Mouse (Mus musculus) urinary bladder, postnatal 25 days (tissue): Measurements from ENCODE around the gene Vmn1r19.
"Not testable (repeated sequence)": the region's sequence is repeated elsewhere in the genome, so short reads cannot be mapped to it uniquely, and the experiment has no call there.

Experiments
- DNase-seq: peaks from one replicate; pipeline ENCODE4 v3.0.0; 2022; ENCODE audit warnings: low spot score

Vmn1r19 gene

DNA sequence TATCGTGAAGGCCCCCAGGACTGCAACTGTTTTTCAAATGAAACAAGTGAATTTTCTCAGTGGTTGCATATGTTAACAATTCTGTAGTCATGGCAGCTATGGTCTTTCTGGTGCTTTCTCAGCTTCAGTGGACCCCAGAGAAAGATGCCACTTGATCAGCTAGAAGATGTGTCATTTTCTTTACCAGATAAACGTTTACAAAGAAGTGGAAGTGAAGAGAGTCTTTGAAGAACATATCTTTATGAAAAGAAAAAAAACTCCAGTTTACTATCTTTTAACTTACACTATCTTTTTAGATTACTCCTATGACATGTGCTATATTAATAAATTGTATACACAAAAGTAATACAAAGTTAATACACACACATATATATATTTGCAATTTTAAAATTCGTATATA lies at the start of gene Vmn1r19:
Gene Vmn1r19, plus strand, starts transcription at position 301 of the 400 bp plus-strand sequence.
- not testable (repeated sequence) for DNase-seq

DNA sequence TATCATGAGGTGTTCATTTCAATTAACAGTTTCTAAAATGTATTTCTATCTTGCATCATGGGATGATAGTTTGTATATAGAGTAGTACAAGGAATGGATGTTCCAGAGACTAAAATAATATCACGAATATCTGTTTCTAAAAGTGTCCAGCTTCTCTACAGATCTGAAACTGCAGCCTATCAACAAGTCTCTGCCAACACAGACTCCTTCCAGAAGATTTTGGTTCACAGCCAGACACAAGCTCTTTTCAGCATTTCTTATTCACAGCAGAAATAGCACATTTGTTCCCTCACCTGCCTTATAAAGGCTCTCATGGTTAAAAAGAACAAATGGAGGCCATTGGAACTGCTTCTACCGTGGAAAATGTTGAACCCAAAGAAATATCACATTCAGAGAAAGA lies 46.7 kb upstream of the Vmn1r19 start:
- no peak for DNase-seq

DNA sequence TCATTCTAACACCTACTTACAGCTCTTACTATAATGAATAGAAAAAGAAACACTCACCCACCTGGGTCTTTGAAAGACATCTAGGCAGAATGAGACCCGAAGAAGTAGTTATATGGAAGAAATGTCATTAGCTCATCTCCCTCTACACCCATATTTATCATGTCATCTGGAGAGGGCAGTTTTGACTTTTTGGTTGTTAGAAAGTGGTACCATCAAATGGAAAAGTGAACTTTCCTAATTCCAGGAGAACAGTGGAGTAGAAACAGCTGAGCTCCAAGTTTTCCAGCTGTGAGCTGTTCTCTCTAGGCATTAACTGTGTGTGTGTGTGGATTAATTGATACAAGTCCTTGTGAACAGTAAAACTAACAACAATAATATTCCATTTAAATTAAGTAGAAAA lies 40.0 kb upstream of the Vmn1r19 start, which contains the start of gene Vmn1r17:
Gene Vmn1r17, minus strand, starts transcription at position 101 of the 400 bp plus-strand sequence.
- no peak for DNase-seq

DNA sequence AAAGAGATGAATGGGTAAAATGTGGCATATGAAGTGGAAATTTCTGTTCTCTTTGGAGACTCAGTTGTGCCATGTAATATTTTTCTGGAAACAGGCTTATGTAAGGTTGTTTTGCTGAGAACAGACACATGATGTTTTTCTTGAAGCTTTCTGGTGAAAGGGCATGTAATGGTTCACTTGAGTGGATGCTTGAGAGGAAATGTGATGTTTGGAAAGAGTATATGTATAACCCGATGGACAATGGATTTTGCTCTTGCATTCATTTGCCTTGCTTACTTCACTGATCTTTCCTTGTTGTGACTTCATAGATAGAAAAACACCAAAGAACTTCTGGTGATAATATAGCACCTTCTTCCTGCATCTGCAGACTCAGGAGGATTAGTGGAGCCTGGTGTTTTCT lies 37.7 kb upstream of the Vmn1r19 start:
- not testable (repeated sequence) for DNase-seq

DNA sequence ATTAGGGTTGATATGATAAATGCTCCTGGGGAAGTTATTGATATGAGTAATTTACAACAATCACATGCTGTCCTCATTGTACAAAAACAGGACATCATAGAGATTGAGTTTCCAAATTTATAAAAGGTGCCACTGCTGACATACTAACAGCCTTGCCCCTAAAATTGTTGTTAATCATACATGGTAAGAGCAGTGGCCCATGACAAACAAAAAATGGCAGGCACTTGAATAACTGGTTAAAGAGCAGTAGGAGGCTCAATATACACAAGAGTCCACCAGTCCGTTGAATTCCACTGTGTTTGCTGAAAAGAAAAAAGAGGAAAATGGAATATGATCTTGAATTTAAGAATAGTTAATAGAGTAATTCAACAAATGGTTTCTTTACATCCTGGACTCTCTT lies 36.1 kb upstream of the Vmn1r19 start:
- no peak for DNase-seq

DNA sequence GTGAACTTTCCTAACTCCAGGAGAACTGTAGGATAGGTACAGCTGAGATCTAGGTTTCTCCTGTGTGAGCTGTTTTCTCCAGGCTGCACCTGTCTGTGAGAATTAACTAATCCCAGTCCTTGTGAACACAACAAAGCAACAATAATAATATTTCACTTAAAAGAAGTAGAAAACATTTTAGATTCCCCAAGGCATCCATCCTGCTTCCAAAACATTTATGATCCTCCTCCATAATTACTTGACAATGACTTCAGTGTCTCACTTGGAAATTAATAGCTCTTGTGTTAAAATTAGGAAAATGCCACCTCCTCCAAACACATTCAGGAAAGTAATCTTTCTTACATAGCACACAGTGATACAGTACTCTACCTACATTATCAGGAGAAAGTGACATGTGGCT lies 7.9 kb upstream of the Vmn1r19 start, which contains the start of gene Vmn1r18:
Gene Vmn1r18, minus strand, starts transcription at position 101 of the 400 bp plus-strand sequence.
- no peak for DNase-seq

DNA sequence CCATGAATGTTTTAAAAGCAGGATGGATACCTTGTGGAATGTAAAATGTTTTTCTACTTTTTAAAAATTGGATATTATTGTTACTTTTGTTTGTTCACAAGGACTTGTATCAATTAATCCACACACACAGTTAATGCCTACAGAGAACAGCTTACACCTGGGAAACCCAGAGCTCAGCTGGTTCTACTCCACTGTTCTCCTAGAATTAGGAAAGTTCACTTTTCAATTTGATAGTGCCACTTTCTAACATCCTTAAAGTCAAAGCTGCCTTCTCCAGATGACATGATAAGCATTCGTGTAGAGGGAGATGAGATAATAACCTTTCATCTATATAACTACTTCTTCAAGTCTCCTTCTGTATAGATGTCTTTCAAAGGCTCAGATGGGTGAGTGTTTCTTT lies 25.1 kb downstream of the Vmn1r19 start, which contains the start of gene Vmn1r20:
Gene Vmn1r20, plus strand, starts transcription at position 301 of the 400 bp plus-strand sequence.
- DNase-seq: no peak

DNA sequence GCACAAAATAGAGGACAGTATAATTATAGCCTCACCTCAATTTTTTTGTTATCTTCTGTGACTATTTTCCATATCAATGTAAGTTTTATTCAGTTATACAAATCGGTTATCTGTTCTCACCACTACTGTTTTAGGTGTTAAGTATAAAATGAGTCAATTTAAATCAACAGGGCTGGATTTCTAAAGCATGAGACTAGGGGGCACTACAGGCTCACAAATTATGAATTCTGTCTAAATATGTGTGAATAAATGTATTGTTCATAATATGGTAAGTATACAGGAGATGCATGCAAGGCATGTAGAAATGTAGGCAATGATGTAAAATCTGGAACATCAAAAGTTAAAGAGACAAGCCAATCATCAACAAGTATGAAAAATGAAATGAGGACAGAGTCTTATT lies 27.6 kb downstream of the Vmn1r19 start:
- no peak for DNase-seq
